ENCODE assay signal across 20 mouse cellular contexts in genomic region chr4:145868494-145868893, GRCm38 (mm10). TPM values are rescaled to one million over a fixed set of nuclear protein-coding genes. Genes with fewer than 3 reads are reported as not detected.
"Had no signal": no experiment of that assay in that cellular context is flagged by ENCODE, and none has a peak within 500 bp of the region (broad histone marks: within the 10 kb centered on the region; RNA-seq: fewer than 3 reads in every experiment).

Gene Zfp986, plus strand, starts transcription at chr4:145868794.

RNA-seq across cellular contexts. Expression of gene Zfp986, which starts in this region (rescaled TPM):
- total RNA-seq: megakaryocyte progenitor cell, adult 5-6 weeks; monocyte, adult 5-6 weeks; neutrophil, adult 5-6 weeks had no signal
- polyA plus RNA-seq: liver, postnatal 0 days; lung, adult 2 months; lung, embryonic 15.5 days; lung, postnatal 0 days; macrophage; midbrain, embryonic 11.5 days; midbrain, embryonic 13.5 days; midbrain, embryonic 15.5 days; midbrain, postnatal 0 days; neural tube, embryonic 12.5 days; neural tube, embryonic 14.5 days; spleen, adult 2 months; stomach, embryonic 15.5 days; stomach, postnatal 0 days; testis, adult 2 months; thymus, adult 2 months; urinary bladder, adult 2 months had no signal
